Mouse (Mus musculus) B cell, adult 2 months (primary cell): ENCODE measurements around the gene Plxnc1.

Source experiments
- DNase-seq, 2 experiments: peaks; one replicate each; pipeline ENCODE4 v3.0.0; 2022

The Plxnc1 gene

DNA sequence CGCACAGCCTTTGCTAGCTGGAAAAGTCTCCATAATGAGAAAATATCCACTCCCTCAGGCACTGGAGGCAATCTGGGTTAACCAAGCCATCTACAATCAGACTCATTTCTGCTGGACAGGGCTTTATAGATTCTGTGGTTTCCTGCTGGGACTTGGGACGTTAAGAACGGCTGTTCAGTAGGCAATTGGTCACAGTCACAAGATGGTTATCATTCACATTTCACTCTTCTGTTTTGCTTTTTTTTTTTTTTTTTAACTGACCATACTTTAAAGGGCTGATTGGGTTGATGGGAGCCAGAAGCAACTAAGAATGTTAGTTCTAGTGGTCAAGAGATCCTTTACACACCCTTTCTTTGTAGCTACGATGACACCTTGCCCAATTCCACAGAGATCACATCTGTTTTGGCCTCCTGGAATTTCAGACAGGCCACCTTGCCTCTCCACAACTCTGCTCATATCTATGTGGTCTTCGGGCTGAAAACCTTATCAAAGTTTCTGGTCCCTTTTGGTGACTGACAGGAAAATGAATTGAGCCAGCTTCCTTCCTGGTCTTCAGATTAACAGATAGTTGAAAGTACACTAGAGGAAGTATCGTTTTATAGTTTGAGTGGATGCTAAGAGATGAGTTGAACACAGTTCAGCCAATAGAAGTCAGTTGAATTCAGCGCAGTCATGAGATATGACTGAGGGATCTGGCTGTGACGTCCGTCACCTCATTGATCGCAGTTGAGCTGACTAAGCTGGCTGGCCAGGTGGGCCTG, 3.5 kb upstream of the Plxnc1 start:
- DNase-seq: no peak

DNA sequence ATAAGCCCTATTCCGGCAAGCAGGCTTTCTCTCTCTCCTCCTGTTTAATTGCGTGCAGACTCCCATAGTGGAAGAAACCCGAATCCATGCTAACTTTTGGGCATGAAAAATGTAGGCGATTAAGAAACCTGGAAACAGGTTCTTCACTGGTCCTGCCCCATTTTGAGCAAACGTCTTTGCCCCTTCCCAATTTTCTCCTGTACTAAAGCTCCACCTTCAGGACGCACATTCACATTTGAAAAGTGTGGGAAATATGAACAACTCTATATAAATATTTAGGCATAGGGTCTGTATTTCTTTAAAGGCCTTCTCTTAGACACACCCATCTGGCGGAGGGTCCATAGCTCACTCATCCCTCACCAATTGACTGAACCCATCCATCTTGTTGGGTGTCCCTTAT, 2.8 kb upstream of the Plxnc1 start:
- DNase-seq: no peak

DNA sequence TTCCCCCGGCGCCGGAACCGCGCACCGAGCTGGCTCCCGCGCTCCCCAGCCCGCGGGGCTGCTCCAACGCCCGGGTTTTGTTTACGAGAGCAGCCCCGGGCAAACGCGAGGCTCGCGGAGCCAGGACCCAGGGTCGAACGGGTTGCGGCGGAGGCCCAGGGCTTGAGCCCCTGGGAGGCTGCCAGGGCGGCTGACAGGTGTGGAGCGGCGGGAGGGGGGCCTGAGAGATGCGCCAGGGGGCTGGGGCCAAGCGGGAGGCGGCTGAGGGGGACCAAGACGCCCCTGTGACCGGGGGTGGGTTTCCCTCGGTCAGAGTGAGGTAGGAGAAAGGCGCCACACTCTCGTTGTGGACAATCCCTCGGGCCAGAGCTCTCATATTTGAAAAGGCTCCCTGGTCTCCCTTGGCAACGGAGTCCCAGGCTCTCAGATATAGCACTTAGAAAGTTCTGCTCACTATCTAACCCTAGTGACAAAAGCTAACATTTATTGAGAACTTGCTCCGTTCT, 624 bp upstream of the Plxnc1 start:
- peak in 1 of 2 experiments; percentile 35 for DNase-seq

DNA sequence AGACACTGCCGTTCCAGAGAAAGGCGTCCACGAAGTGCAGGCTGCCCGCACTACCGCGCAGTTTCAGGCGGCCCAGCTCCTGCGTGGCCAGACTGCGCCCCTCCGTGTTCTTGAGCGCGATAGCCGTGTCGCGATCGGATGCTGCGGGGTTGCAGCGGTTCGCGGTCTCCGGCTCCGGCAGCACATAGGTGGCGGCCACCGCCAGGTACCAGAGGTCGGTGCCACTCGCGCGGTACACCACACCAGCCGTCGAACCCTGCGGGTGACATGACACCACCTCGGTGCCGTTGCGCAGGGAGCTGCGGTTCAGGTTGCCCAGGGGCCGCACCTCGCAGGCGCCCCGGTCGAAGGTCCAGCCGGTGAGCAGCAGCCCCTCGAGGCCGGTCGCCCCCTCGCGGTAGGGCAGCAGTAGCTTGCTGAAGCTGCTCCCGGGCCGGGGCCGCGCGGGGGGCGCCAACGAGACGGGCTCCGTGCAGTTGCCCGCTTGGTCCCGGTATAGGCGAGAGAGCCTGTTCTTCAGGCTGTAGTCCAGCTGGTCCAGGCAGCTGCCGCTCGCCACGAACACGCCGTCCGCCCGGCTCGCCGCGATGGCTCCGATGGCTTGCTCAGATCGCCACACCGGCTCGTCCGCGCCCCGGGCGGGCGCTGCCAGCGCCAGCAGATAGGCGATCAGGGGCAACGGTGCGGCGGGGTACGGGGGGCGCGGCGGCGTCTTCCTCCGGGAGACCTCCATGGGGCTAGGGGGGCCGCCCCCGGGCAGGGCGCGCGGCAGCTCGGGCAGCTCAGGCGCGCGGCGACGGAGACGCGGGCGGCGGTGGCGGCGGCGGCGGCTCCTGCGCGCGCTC, 567 bp downstream of the Plxnc1 start:
- DNase-seq: peak; percentile 78 to 81

DNA sequence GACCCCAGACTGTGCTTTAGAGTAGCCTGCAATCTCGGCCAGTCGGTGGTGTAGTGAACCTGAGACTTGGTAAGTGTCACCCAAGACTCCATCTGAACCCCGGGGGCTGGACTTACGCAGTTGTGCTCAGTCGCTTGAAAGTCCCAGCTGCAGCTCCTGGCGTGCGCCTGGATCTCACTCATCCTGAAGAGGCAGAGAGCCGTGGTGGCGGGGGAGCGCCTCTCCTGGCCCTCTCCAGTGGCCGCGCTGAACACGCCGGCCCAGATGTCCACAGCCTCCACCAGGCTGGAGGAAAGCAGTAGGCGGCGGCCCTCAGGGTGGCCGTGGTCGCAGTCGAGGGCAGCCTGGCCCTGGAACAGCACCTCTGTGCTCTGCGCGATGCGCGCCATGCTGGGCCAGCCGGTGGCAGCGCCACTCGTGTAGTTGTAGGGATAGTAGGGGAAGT, 1.2 kb downstream of the Plxnc1 start:
- DNase-seq: no peak

DNA sequence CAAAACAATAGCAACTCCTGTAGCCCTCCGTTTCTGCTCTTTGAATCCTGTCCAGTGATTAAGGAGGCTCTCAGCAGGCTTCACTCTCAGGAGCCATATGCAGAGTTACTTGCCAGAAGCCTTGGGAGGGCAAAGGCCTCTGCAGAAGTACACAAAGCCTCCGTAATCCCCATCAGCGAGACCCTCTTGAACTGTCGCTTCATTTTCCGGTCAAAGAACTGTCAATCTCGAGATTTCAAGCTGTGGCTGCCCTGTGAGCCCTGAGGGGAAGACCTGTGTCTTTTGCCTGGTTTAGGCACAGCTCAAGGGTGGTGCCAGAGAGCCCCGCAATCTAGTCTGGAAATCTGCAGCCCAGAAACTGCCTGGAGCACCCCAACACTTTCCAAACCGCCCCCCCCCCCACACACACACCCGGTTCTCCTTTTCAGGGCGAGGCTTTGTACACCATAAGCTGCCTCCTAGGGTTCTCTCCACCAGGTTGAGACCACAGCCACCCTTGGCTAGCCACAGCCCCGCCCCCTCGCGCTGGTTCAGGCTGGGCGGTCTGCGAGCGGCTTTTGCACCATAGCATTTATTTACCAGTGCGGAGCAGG, 2.1 kb downstream of the Plxnc1 start:
- peak; percentile 85 to 89 for DNase-seq

DNA sequence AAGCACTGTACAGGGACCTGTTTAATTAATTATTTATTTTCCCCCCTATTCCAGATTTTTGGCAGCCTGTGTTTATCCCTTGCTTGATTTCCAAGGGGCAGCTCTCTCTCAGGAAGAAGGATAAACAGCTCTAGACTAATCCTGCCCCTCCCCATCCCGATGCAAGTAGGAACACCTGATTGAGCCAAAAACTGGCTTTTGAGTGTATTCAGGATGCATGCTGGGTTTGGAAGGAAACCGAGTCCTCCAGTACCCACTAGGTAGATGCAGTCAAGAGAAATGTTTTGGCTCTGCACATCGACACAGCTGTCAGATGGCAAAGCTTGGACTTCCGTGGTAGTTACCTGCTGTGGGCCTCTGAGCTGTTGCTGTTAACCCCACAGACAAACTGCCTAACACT, 3.1 kb downstream of the Plxnc1 start:
- DNase-seq: no peak

DNA sequence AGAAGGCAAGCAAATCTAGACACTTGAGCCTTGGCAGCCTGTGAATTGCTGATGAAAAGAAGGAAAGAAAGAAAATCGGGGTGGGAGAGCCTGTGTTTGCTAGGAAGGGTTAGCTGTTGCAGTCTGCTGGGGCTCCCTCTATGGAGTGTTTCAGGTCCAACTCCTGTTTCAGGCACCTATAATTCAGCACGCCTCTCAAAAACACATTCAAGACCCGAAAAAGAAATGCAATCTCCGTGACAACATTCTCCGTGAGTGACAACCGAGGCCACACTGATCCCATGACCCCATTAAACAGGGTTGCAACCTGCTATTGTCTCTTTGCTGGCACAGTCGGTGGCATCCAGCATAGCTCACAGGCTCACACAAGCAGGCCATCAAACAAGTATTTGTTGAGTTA, 3.8 kb downstream of the Plxnc1 start:
- no peak for DNase-seq

DNA sequence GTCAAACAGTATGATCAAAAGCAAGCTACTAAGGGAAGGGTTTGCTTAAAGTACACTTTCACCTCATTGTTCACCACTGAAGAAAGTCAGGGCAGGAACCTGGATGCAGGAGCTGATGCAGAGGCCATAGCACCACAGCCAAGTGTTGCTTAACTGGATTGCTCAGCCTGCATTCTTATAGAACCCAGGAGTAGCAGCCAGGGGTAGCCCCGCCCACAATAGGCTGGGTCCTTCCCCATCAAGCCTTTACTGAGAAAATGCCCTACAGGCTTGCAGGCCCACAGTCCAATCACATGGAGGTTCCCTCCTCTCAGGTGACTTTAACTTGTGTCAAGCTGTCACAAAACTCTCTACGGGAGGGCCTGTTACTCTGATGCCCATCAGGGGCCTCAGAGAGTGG, 4.6 kb downstream of the Plxnc1 start:
- no peak for DNase-seq

DNA sequence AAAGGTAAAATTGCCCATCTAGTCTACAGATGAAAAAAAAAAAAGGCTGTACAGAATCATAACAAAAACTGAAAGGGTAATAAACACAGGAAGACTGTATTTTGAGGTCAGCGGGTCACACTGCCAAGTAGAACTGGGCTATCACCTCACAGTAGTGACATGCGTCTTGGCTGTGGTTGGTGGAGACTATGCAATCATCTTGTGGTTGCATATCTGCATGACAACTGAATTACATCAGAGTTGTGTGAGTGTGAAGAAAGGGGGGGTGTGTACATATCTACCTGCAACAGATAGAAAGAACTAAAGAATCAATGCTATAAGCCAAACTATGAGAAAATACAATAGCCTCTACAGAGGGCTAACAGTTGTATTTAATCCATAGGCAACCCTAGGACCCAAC, 5.7 kb downstream of the Plxnc1 start:
- DNase-seq: no peak

DNA sequence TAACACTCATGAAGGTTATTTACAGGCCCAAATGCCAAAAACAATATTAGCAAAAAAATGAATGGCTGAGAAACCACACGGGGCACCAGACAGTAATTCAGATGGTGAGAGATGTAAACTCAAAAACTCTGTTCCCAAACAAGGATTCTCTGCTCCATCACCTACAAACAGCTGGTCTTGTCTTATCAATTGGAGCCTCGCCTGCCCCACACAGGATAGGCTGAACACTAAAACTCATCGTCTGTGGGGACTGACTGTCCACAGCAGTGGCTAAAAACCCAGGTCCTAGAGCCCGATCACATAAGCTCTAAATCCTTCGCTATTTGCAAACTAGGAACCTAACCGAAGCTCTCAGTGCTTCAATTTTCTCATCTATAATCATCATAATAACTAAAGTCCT, 6.3 kb downstream of the Plxnc1 start:
- no peak for DNase-seq

DNA sequence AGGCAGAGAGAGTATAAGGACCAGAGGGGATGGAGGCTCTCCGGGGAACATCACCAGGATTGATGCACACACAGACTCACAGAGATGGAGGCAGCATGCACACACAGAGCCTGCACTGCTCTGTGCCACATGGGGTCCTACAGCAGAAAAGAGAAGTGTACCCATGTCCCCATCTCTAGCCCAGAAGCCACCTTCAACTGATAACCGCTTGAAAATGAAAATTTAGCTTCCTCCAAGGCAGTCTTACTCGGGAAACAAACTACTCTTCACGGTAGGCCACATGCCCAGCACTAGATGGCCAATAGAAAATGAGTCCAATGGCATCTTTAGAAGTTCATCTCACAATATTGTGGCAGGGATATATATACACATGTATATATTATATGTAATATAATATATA, 9.4 kb downstream of the Plxnc1 start:
- DNase-seq: no peak

DNA sequence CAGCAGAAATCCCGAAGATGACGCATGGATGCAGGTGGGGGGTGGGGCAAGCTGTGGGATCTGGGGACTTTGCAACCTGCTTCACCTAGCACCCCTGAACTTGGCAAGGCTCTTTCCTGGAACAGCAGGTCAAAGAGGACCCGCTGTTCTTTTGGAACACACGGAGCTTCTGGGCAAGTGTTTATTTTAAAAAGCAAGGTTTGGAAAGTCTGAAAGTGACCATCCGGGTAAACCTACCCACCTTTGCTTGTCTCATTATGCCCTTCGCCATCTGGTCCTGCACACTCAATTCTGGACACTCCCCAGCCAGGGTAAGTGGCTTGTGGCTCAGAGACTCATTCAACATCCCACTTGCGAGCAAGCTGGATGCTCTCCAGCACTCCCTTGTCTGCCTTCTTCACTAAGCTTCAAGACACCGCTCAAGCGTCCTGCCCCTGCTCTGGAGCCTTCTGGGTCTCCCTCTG, 10.5 kb downstream of the Plxnc1 start:
- DNase-seq: no peak

DNA sequence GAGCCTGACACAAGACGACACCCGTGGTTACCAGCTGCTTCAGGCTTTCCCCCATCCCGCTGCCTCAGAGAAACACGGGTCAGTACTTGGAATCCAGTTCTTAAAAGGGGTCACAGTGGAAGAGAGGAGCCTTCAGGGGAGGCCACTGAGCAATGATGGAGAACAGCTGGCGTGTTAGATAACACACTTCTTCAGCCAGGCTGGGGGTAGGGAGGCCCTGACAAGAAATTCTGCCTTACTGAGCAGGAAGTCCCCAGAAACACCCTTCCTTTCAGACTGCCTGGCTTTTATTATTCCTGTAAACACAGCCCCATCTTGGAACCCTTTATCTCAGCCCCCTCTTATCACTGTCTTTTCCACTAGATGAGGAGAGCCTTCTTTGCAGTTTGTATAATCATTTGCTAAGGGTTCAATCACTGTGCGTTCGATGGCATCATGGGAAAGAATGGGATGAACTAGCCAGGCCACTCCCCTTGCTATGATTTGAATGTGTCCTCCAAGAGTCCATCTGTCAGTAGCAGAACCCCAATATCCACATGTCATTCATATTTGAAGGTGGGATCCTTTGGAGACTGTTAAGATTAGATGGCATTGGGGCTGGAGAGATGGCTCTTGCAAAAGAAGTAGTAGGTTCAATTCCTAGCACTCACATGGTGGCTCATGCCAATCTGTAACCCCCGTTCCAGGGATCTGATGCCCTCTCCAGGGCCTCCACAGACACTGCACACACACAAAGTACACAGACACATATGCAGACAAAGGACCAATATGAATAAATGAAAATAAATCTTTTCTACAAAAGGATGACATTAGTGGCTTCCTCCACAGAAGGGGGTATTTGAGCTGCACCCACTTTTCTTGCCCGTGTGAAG, 12.4 kb downstream of the Plxnc1 start:
- no peak for DNase-seq

DNA sequence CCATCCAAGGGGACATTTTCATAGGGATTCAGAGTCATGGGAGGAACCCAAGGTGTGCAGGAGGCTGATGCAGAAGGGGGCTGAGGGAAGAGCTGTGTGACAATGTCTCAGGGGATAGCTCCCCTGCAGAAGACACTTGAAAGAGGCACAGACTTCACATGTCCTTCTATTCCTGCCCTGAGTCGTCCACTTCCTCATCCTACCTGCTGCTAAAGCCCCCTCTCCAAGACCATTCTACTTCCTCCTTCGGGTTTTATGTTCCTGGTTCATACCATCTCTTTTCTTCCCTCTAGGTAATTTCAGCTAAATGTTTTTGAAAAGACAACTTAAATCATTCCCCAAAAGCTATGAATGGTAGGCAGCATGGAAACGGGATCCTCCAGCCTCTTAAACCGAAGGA, 16.5 kb downstream of the Plxnc1 start:
- DNase-seq: no peak

DNA sequence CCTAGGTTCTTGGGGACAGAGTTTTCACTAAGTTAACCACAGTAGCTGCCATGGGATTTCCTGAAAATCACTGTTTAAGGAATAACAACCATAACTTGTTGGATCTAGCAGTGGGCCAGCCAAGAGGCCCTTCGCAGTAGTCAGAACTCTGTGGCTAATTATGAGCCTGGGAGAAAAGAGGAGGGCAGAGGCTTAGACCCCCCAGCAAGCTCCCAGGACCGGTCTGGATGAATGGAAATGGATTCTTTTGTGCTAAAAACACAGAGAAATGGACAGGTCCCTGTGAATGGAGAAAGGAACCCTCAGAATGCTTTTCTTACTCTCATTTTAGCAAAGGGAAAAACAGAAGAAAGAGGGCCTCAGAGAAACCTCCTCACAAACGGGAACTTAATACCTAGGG, 18.3 kb downstream of the Plxnc1 start:
- DNase-seq: no peak

DNA sequence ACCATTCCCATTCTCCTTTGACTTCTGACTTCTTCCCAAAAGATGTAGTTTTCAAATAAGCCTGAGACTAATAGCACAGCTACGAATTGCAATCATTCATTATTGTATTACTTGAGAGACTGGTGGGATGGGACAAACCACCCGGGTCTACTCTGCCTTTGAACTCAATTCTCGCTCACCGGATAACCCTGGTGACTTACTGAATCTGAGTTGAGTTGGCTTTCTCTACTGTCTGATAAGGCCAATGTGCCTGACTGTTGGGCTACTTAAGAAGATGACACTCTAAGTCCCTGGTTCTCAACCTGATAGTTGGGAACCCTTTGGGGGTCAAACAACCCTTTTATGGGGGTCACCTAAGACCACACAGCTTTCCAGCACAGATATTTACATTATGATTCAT, 19.8 kb downstream of the Plxnc1 start:
- DNase-seq: no peak

DNA sequence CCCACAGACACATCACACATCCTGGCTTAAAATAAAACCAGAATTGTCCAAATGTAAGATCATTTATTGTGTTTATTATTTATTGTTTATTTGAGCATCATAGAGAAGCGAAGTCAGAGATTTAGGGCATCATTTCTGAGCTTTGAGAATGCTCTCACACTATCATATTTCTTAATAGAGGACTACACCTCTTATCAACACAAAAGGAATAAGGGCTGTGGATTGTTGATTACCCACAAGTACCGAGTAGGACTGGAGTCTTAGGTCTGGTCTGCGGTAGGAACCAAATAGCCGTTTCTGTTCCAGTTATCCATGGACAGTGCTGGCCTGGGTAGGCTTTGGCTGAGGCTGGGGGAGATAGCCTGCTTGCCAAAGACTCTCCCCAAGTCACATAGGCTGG, 20.2 kb downstream of the Plxnc1 start:
- DNase-seq: no peak

DNA sequence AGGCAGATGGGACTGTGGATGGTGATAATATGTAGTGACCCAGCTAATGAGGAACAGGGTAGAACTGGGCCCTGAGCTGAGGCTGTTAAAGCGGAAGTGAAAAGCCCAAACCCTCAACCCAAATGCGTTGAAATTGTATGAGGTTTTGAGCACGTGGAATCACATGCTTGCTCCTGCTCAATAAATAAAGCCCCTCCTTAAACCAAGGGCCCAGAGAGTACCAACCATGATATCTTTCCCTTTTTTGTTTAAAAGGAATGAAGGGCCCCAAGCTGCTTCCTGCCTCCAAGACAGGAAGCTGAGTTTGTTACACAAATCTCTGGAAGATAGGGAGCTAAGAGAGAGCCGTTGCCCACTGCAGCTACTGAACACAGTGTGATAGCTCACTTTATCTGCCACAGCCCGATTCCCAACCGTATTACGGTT, 21.3 kb downstream of the Plxnc1 start:
- peak; percentile 58 to 65 for DNase-seq

DNA sequence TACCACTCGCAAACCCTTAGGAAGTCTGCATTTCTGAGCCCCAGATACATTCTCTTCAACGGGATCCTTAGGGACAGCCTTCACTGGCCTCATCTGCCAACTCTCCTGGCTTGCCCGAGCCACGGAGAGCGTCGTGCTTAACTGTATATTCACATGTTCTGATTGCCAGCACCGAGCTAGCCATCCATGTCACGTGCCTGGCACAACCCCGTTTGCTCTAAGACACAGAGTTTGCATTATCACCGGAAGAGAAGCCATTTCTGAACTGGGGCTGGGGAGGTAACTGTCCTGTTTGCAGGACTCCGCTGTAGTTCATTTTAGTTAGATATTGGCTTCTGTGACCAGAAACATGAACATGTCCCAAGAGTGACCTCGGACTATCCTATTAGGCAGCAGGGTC, 21.8 kb downstream of the Plxnc1 start:
- DNase-seq: no peak

DNA sequence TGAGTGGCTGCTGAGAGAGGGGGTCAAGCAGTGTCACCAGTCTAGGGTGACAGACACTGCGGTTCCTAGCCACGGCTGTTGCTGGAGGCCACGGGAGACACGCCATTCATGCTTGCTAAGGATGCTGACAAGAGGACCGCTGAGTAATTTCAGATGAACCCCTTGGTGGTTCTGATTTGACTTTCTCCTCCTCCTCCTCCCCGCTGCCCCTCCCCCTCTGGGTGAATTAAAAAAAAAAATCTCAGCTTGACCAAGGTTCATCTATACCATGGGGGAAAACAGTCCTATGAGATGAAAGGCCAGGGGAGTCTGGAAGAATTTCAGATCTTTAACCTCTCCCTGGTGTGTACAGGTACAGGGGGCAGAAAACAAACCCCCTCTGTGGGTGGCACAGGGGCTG, 22.9 kb downstream of the Plxnc1 start:
- no peak for DNase-seq

DNA sequence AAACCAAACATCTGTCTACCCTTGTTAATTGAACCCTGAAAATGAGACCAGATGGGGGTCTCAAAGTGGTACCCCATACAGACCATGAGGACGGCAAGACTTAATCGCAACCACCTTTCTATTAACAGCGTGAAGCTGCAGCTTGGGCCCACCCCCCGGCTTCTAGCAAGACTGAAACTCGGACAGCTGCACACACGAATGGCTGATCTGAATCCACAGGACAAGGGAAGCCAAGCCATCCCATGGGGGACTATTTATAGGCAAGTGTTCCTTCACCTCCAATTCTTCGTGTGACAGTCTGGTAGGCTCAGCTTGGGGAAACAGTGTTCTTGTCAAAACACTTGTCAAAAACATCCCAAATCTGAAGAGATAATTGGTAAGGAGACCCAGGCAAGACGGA, 24.1 kb downstream of the Plxnc1 start:
- no peak for DNase-seq

DNA sequence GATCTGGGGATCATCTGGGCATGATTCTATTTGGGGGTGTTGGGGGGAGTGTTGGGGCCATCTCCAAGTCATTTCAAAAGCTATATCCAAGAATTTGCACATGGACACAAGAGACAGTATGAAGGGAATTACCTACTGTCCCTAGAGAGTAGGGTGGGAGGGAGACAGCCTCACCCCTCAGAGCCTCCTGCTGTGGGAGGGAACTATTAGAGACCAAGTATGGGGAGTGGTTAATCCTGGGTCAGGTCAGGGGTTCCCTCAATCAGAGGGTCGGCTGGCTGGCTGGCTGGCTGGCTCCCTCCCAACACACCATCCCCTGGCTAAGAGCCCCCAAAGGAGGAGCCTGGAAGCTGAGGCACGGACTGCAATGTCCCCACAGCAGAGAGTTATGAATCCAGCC, 24.7 kb downstream of the Plxnc1 start:
- DNase-seq: no peak
